Mouse (Mus musculus) liver, postnatal 0 days (tissue): ENCODE data around the gene Slc34a1.

Source experiments
- CTCF ChIP-seq: sonication (generic); IDR thresholded peaks from 2 replicates; pipeline ENCODE4 v1.5.1; 2016; ENCODE audit warnings: antibody characterized with exemption, low read depth
- EP300 ChIP-seq: IDR thresholded peaks from 2 replicates; pipeline ENCODE4 v1.6.1; 2016; ENCODE audit warnings: antibody characterized with exemption, low read depth, mild to moderate bottlenecking

DNA sequence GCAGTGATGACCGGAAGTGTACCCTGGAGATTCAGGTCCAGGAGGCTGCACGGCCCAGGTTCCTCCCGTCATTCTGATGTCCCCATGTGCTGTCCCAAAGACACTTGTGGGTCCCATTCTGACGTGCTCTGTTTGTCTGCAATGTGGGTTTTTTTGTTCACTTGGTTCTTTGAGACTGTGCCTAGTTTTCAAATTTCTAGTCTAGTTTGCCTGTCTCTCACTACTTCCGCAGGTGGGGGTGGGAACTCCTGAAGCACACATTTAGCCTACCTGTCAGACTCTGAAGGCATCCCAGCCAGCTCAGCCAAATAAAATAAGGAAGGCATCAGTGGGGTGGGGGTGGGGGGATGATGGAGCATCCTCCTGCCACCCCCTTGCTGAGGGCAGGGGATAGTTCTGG lies 50.1 kb downstream of the Slc34a1 start:
- TF ChIP-seq CTCF (no peak), EP300 (no peak)
